Mouse (Mus musculus) lung, postnatal 36 days (tissue): Measurements from ENCODE around the gene Gm8897.
"Not testable (repeated sequence)": the region's sequence is repeated elsewhere in the genome, so short reads cannot be mapped to it uniquely, and the experiment has no call there.

ENCODE experiments used
- DNase-seq: peaks from one replicate; pipeline ENCODE4 v3.0.0; 2022; ENCODE audit warnings: mixed read lengths

Gm8897 gene

GRCm38 (mm10) chr5:11416118-11416517 lies at the start of gene Gm8897:
TSS of gene Gm8897 (plus strand) at chr5:11416418.
- not testable (repeated sequence) for DNase-seq

- not testable (repeated sequence) for DNase-seq
Observed at GRCm38 (mm10) chr5:11416691-11417090, 473 bp downstream of the Gm8897 start.
